Mouse (Mus musculus) MEL (cell line): Measurements from ENCODE around the gene Vgll4. TPM values are rescaled to one million over a fixed set of nuclear protein-coding genes. Genes with fewer than 3 reads are reported as not detected.
"Not testable (repeated sequence)": the region's sequence is repeated elsewhere in the genome, so short reads cannot be mapped to it uniquely, and the experiment has no call there.

Experiments used
- DNase-seq: peaks from one replicate; pipeline ENCODE4 v3.0.0; 2011; ENCODE audit warnings: low read depth, low spot score
- H3K27ac ChIP-seq: 2 replicates; pipeline ENCODE4 v1.5.1; 2012; ENCODE audit warnings: low read depth, mild to moderate bottlenecking, control low read depth, low read length, moderate library complexity; ENCODE audit not compliant: control insufficient read depth
- H3K27me3 ChIP-seq, 2 experiments: fragments of 150-350 bp in 1 of 2; sonication (generic) in 1 of 2; 2 replicates each; pipeline ENCODE4 v1.6.1; 2012; ENCODE audit warnings: low read length in 2 of 2, mild to moderate bottlenecking in 2 of 2, improper control_type of control experiment in 1 of 2, moderate library complexity in 1 of 2; ENCODE audit not compliant: insufficient read depth in 2 of 2, control insufficient read depth in 1 of 2
- H3K36me3 ChIP-seq, 2 experiments: 2 replicates each; pipeline ENCODE4 v1.6.1; 2012 to 2014; ENCODE audit warnings: low read length in 2 of 2, improper control_type of control experiment in 1 of 2, inconsistent platforms in 1 of 2, mild to moderate bottlenecking in 1 of 2; ENCODE audit not compliant: insufficient read depth in 2 of 2, control insufficient read depth in 1 of 2
- H3K4me1 ChIP-seq, 2 experiments: fragments of 150-350 bp in 1 of 2; sonication (generic) in 1 of 2; 2 replicates each; pipeline ENCODE4 v1.6.1; 2012; ENCODE audit warnings: low read length in 2 of 2, improper control_type of control experiment in 1 of 2, mild to moderate bottlenecking in 1 of 2; ENCODE audit not compliant: insufficient read depth in 2 of 2, control insufficient read depth in 1 of 2
- H3K4me3 ChIP-seq, 2 experiments: fragments of 150-350 bp in 1 of 2; sonication (generic) in 1 of 2; 2 replicates each; pipeline ENCODE4 v1.5.1; 2012; ENCODE audit warnings: low read depth in 2 of 2, low read length in 2 of 2, mild to moderate bottlenecking in 2 of 2, moderate library complexity in 2 of 2, control low read depth in 1 of 2, improper control_type of control experiment in 1 of 2; ENCODE audit not compliant: control insufficient read depth in 1 of 2, insufficient read depth in 1 of 2
- H3K79me2 ChIP-seq: 2 replicates; pipeline ENCODE4 v1.6.1; 2012; ENCODE audit warnings: mild to moderate bottlenecking, low read length, moderate library complexity; ENCODE audit not compliant: control insufficient read depth, poor library complexity, insufficient read depth
- H3K9ac ChIP-seq: 2 replicates; pipeline ENCODE4 v1.6.1; 2012; ENCODE audit warnings: low read depth, mild to moderate bottlenecking, control low read depth, low read length, moderate library complexity; ENCODE audit not compliant: control insufficient read depth, poor library complexity, severe bottlenecking
- H3K9me3 ChIP-seq: fragments of 150-350 bp; sonication (generic); replicated peaks from 2 replicates; pipeline ENCODE4 v1.6.1; 2012; ENCODE audit warnings: mild to moderate bottlenecking, low read length, improper control_type of control experiment, moderate library complexity; ENCODE audit not compliant: insufficient read depth
- CHD2 ChIP-seq: IDR thresholded peaks from 2 replicates; pipeline ENCODE4 v1.6.1; 2011; ENCODE audit warnings: low read length, improper control_type of control experiment
- CTCF ChIP-seq, 3 experiments: IDR thresholded peaks in 2 of 3; conservative IDR thresholded peaks in 1 of 3; 2 replicates each; pipeline ENCODE4 v1.5.1; 2011 to 2012; ENCODE audit warnings: low read length in 3 of 3, low read depth in 2 of 3, mild to moderate bottlenecking in 2 of 3, improper control_type of control experiment in 1 of 3, inconsistent platforms in 1 of 3, mixed read lengths in 1 of 3, moderate library complexity in 1 of 3; ENCODE audit not compliant: control insufficient read depth in 1 of 3, insufficient read depth in 1 of 3, poor library complexity in 1 of 3, severe bottlenecking in 1 of 3
- ELF1 ChIP-seq: IDR thresholded peaks from 2 replicates; pipeline ENCODE4 v1.6.1; 2014; ENCODE audit warnings: low read depth, mild to moderate bottlenecking, inconsistent platforms, low read length, improper control_type of control experiment, moderate library complexity
- ETS1 ChIP-seq: IDR thresholded peaks from 2 replicates; pipeline ENCODE4 v1.6.1; 2012; ENCODE audit warnings: low read depth, mild to moderate bottlenecking, inconsistent platforms, low read length, improper control_type of control experiment, moderate library complexity
- GABPA ChIP-seq: IDR thresholded peaks from 2 replicates; pipeline ENCODE4 v1.6.1; 2012; ENCODE audit warnings: low read depth, mild to moderate bottlenecking, inconsistent platforms, low read length, improper control_type of control experiment, moderate library complexity
- HCFC1 ChIP-seq: IDR thresholded peaks from 2 replicates; pipeline ENCODE4 v1.6.1; 2012; ENCODE audit warnings: low read depth, mild to moderate bottlenecking, inconsistent platforms, low read length, improper control_type of control experiment, moderate library complexity
- JUND ChIP-seq: IDR thresholded peaks from 2 replicates; pipeline ENCODE4 v1.6.1; 2011; ENCODE audit warnings: low read depth, mild to moderate bottlenecking, improper control_type of control experiment, low read length
- MAX ChIP-seq: IDR thresholded peaks from 2 replicates; pipeline ENCODE4 v1.6.1; 2011; ENCODE audit warnings: low read length, improper control_type of control experiment
- MAZ ChIP-seq: IDR thresholded peaks from 2 replicates; pipeline ENCODE4 v1.6.1; 2012; ENCODE audit warnings: low read depth, mild to moderate bottlenecking, inconsistent platforms, low read length, improper control_type of control experiment
- MXI1 ChIP-seq: IDR thresholded peaks from 2 replicates; pipeline ENCODE4 v1.6.1; 2011; ENCODE audit warnings: mild to moderate bottlenecking, low read depth, low read length, improper control_type of control experiment
- MYC ChIP-seq: IDR thresholded peaks from 2 replicates; pipeline ENCODE4 v1.6.1; 2011; ENCODE audit warnings: low read depth, mild to moderate bottlenecking, low read length, improper control_type of control experiment, moderate library complexity
- NELFE ChIP-seq: IDR thresholded peaks from 2 replicates; pipeline ENCODE4 v1.6.1; 2011; ENCODE audit warnings: low read depth, low read length, improper control_type of control experiment
- NRF1 ChIP-seq: IDR thresholded peaks from 2 replicates; pipeline ENCODE4 v1.6.1; 2014; ENCODE audit warnings: low read depth, mild to moderate bottlenecking, inconsistent platforms, low read length, improper control_type of control experiment, moderate library complexity; ENCODE audit not compliant: poor library complexity, insufficient read depth, severe bottlenecking
- POLR2A ChIP-seq, 2 experiments: IDR thresholded peaks; 2 replicates each; pipeline ENCODE4 v1.6.1; 2011 to 2012; ENCODE audit warnings: low read length in 2 of 2, mild to moderate bottlenecking in 2 of 2, control low read depth in 1 of 2, improper control_type of control experiment in 1 of 2, low read depth in 1 of 2, moderate library complexity in 1 of 2; ENCODE audit not compliant: control insufficient read depth in 1 of 2, insufficient read depth in 1 of 2, poor library complexity in 1 of 2
- POLR2AphosphoS2 ChIP-seq: IDR thresholded peaks from 2 replicates; pipeline ENCODE4 v1.6.1; 2011; ENCODE audit warnings: low read length, improper control_type of control experiment
- RAD21 ChIP-seq: IDR thresholded peaks from 2 replicates; pipeline ENCODE4 v1.6.1; 2011; ENCODE audit warnings: mild to moderate bottlenecking, low read depth, low read length, improper control_type of control experiment
- RCOR1 ChIP-seq: IDR thresholded peaks from 2 replicates; pipeline ENCODE4 v1.6.1; 2012; ENCODE audit warnings: low read depth, mild to moderate bottlenecking, inconsistent platforms, low read length, improper control_type of control experiment
- SIN3A ChIP-seq: IDR thresholded peaks from 2 replicates; pipeline ENCODE4 v1.6.1; 2012; ENCODE audit warnings: low read length, improper control_type of control experiment, inconsistent platforms
- SMC3 ChIP-seq: IDR thresholded peaks from 2 replicates; pipeline ENCODE4 v1.6.1; 2011; ENCODE audit warnings: low read depth, low read length, improper control_type of control experiment
- TBP ChIP-seq: IDR thresholded peaks from 2 replicates; pipeline ENCODE4 v1.8.0; 2011; ENCODE audit warnings: low read depth, low read length, improper control_type of control experiment
- TCF12 ChIP-seq: IDR thresholded peaks from 2 replicates; pipeline ENCODE4 v1.6.1; 2014; ENCODE audit warnings: low read depth, mild to moderate bottlenecking, inconsistent platforms, low read length, improper control_type of control experiment, moderate library complexity
- USF1 ChIP-seq: IDR thresholded peaks from 2 replicates; pipeline ENCODE4 v1.6.1; 2014; ENCODE audit warnings: low read depth, mild to moderate bottlenecking, inconsistent platforms, low read length, improper control_type of control experiment, moderate library complexity
- ZC3H11A ChIP-seq: IDR thresholded peaks from 2 replicates; pipeline ENCODE4 v1.6.1; 2012; ENCODE audit warnings: low read depth, mild to moderate bottlenecking, inconsistent platforms, low read length, improper control_type of control experiment
- ZNF384 ChIP-seq: IDR thresholded peaks from 2 replicates; pipeline ENCODE4 v1.6.1; 2012; ENCODE audit warnings: low read depth, mild to moderate bottlenecking, inconsistent platforms, low read length, improper control_type of control experiment
- polyA plus RNA-seq, 2 experiments: library from polyadenylated mRNA; stranded (reverse) in 1 of 2; unstranded in 1 of 2; fragments of >175 nt in 1 of 2; fragments of >200 nt in 1 of 2; gene quantifications; 2 replicates each; pipeline versions ENCODE4 v1.2.1 to v1.2.4; 2012; ENCODE audit warnings: low replicate concordance in 2 of 2, low read depth in 1 of 2; ENCODE audit not compliant: insufficient read length in 2 of 2, insufficient read depth in 1 of 2, missing spikeins in 1 of 2
- total RNA-seq: library from RNA; depleted of rRNA; stranded (reverse); fragments of 300-350 nt; gene quantifications from 2 replicates; pipeline ENCODE4 v1.2.3, GENCODE M21; 2012

Gene Vgll4
- total and polyA plus RNA-seq, 3 experiments: 18.1 to 21.5 TPM; not detected in 1

DNA sequence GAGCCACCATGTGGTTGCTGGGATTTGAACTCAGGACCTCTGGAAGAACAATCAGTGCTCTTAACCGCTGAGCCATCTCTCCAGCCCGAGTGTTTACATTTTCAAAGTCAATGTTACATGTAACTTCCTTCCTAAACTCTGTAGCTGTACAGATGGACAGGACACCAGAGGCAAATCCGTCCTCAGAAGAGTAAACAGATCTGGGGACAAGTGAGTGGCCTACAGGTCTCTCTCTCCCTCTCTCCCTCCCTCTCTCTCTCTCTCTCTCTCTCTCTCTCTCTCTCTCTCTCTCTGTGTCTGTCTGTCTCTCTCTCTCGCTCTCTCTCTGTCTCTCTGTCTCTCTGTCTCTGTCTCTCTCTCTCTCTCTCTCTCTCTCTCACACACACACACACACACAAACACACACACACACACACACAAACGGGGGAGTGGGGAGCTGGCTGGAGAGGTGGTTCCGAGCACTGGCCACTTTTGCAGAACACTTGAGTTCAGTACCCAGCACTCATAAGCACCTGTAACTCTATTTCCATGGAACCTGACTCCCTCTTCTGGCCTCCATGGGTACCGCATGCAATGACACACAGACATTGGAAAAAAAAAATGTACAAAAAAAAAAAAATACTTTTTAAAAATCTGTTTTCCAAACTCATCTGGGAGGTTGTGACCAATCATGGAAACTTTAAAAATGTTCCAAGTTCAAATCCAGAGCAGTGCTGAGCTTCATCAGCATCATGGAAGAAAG, 47.3 kb downstream of the Vgll4 start:
- H3K27ac ChIP-seq, H3K27me3 ChIP-seq, H3K9ac ChIP-seq, H3K36me3 ChIP-seq, H3K4me1 ChIP-seq, H3K9me3 ChIP-seq: not testable (repeated sequence)
- Histone ChIP-seq H3K79me2 (peaks cover 18% of the 10 kb centered on the region), H3K4me3 (peak overlapping the region in 1 of 2 experiments; percentile 31; a peak in 2 of 4 replicates)
- peak; percentile 82 for DNase-seq
- TF ChIP-seq CTCF (IDR thresholded peaks at IDR 0.05 in 2 of 3, conservative IDR thresholded peaks at IDR 0.05 in 1 of 3; ENCODE audit: control insufficient read depth in 1 of 3, insufficient read depth in 1 of 3, low read depth in 2 of 3, low read length in 3 of 3, poor library complexity in 1 of 3, severe bottlenecking in 1 of 3) (peak; percentile 65 to 75 (median 67)), ZNF384 (peak; percentile 97), TBP (peak; percentile 81), SMC3 (peak; percentile 78), JUND (peak; percentile 94), SIN3A (peak; percentile 56; the same call in 1 of the 2 replicates), RAD21 (peak; percentile 92), ZC3H11A (peak; percentile 79)

DNA sequence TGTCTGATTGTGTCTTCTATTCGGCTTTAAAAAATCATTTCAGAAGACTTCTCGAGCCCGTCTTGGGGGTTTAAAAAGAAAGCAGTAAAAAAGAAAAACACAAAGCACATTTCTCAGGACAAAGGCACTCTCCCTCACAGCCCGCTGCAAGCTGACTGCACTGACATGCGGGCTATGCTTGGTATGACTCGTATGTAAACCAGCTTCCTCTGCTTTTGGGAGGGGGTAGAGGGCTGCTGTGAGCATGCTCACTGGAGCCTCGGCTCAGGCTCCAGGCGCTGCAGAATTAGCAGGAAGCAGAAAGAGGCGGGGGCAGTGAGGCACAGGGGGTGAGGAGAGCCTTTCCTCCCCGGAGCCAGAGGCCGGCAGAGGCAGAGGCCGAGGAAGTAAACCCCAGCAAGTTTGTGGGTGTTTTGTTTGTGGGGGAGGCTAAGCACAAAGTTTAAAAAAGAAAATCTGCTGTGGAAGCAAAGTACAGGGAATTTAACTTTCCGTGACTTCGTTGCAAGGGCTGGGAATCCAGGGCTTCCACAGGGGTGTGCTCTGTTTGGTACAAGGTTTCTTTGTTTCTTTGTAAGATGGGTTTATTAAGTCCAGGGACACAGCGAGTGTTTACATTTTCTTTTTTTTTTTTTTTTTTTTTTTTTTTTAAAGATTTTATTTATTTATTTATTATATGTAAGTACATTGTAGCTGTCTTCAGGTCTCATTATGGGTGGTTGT, 48.0 kb downstream of the Vgll4 start:
- Histone ChIP-seq H3K4me1 (peaks cover 0 to 3% of the 10 kb centered on the region in 2 experiments), H3K27me3 (no peaks in the 10 kb centered on the region), H3K79me2 (peaks cover 18% of the 10 kb centered on the region), H3K27ac (peak overlapping the region; percentile 58), H3K9me3 (no peaks in the 10 kb centered on the region), H3K9ac (peak overlapping the region; percentile 81), H3K4me3 (peak overlapping the region; percentile 79 to 83), H3K36me3 (no peaks in the 10 kb centered on the region; a peak in 1 of 4 replicates)
- TF ChIP-seq NRF1 (peak; percentile 88), HCFC1 (peak; percentile 46; the same call in 1 of the 2 replicates), CHD2 (no peak), TBP (peak; percentile 75), MXI1 (peak; percentile 92), MYC (peak; percentile 57; the same call in 1 of the 2 replicates), POLR2A (IDR thresholded peaks at IDR 0.05; ENCODE audit: control insufficient read depth in 1 of 2, insufficient read depth in 1 of 2, low read depth in 1 of 2, low read length in 2 of 2, poor library complexity in 1 of 2) (peak; percentile 38 to 84; a peak in 2 of 4 replicates), GABPA (no peak), RCOR1 (no peak), ETS1 (peak; percentile 24; the same call in 1 of the 2 replicates), ZNF384 (peak; percentile 61), SIN3A (peak; percentile 87), USF1 (no peak), SMC3 (peak; percentile 16; the same call in 1 of the 2 replicates), NELFE (peak; percentile 70), ZC3H11A (no peak), CTCF (IDR thresholded peaks at IDR 0.05 in 2 of 3, conservative IDR thresholded peaks at IDR 0.05 in 1 of 3; ENCODE audit: control insufficient read depth in 1 of 3, insufficient read depth in 1 of 3, low read depth in 2 of 3, low read length in 3 of 3, poor library complexity in 1 of 3, severe bottlenecking in 1 of 3) (no peak), ELF1 (peak; percentile 70), MAZ (peak; percentile 86), POLR2AphosphoS2 (peak; percentile 36; the same call in 1 of the 2 replicates), TCF12 (peak; percentile 29; the same call in 1 of the 2 replicates), MAX (peak; percentile 61)
- peak; percentile 94 for DNase-seq
